Mouse (Mus musculus) limb, embryonic 11.5 days (tissue): Measurements from ENCODE around the gene Tnfrsf1a. TPM values are rescaled to one million over a fixed set of nuclear protein-coding genes. Genes with fewer than 3 reads are reported as not detected.

Experiments used
- ATAC-seq: fragments of 200-750 bp; cut with Nextera tagmentation; 2 replicates; pipeline ENCODE4 v1.8.0; 2017; ENCODE audit warnings: low read depth; ENCODE audit not compliant: insufficient number of reproducible peaks, low FRiP score, low TSS enrichment
- DNase-seq: peaks from one replicate; pipeline ENCODE4 v3.0.0-alpha.2; 2015; ENCODE audit warnings: low spot score
- H3K27ac ChIP-seq: fragments of 300-500 bp; sonication (generic); replicated peaks from 2 replicates; pipeline ENCODE4 v1.5.1; 2014; ENCODE audit warnings: low read depth, mild to moderate bottlenecking, low read length
- H3K27me3 ChIP-seq: fragments of 300-500 bp; sonication (generic); 2 replicates; pipeline ENCODE4 v1.6.1; 2014; ENCODE audit warnings: mild to moderate bottlenecking, low read length, mixed read lengths; ENCODE audit not compliant: control insufficient read depth, insufficient read depth
- H3K36me3 ChIP-seq: fragments of 300-500 bp; sonication (generic); 2 replicates; pipeline ENCODE4 v1.6.1; 2014; ENCODE audit warnings: mild to moderate bottlenecking, low read length, moderate library complexity, mixed read lengths; ENCODE audit not compliant: control insufficient read depth, insufficient read depth
- H3K4me1 ChIP-seq: fragments of 300-500 bp; sonication (generic); 2 replicates; pipeline ENCODE4 v1.6.1; 2014; ENCODE audit warnings: low read length, mixed read lengths; ENCODE audit not compliant: control insufficient read depth, insufficient read depth
- H3K4me2 ChIP-seq: fragments of 300-500 bp; sonication (generic); 2 replicates; pipeline ENCODE4 v1.6.1; 2014; ENCODE audit warnings: low read depth, mild to moderate bottlenecking, moderate library complexity; ENCODE audit not compliant: severe bottlenecking
- H3K4me3 ChIP-seq: fragments of 300-500 bp; sonication (generic); 2 replicates; pipeline ENCODE4 v1.5.1; 2014; ENCODE audit warnings: low read depth, low read length
- H3K9ac ChIP-seq: fragments of 300-500 bp; sonication (generic); 2 replicates; pipeline ENCODE4 v1.6.1; 2014; ENCODE audit warnings: mild to moderate bottlenecking, low read length
- H3K9me3 ChIP-seq: fragments of 300-500 bp; sonication (generic); 2 replicates; pipeline ENCODE4 v1.6.1; 2016; ENCODE audit warnings: low read length; ENCODE audit not compliant: control insufficient read depth
- WGBS: fragments of 180-500 bp; shearing (Covaris S2); extraction: QIAGEN DNeasy Blood & Tissue Kit; methylation state at CpG from one replicate; pipeline ENCODE4 v1.1.7; 2014; 5-methylcytosine and 5-hydroxymethylcytosine counted together
- polyA plus RNA-seq: library from polyadenylated mRNA; unstranded; fragments of >200 nt; fragmentation: Nextera tagmentation; extraction: Ambion mirVana; gene quantifications from 2 replicates; pipeline ENCODE4 v1.2.1, GENCODE M21; 2014

Gene Tnfrsf1a
- polyA plus RNA-seq, 1 experiment from 2014 or later: 45.4 TPM

GRCm38 (mm10) chr6:125318981-125319918 is 29.9 kb upstream of the Tnfrsf1a start:
- Histone ChIP-seq H3K27me3 (peaks cover 29% of the 10 kb centered on the region), H3K36me3 (no peaks in the 10 kb centered on the region), H3K4me2 (no peak overlapping the region), H3K4me1 (peaks cover 10% of the 10 kb centered on the region), H3K4me3 (no peak overlapping the region), H3K9me3 (no peaks in the 10 kb centered on the region), H3K9ac (no peak overlapping the region), H3K27ac (no peak overlapping the region)
- ATAC-seq: no peak
- DNase-seq: no peak
- WGBS: 71% methylated on average over 15 of the region's 15 CpGs

- H3K4me1 ChIP-seq: 0 out of 2 replicates have a peak, but pooled peaks cover 6% of the 10 kb centered on the region
- no peak overlapping the region for H3K4me3 ChIP-seq
- no peak overlapping the region for H3K9ac ChIP-seq
- H3K27me3 ChIP-seq: peaks cover 29% of the 10 kb centered on the region
- H3K4me2 ChIP-seq: no peak overlapping the region
- DNase-seq (no peak), ATAC-seq (no peak)
- no peak overlapping the region for H3K27ac ChIP-seq
- H3K36me3 ChIP-seq: no peaks in the 10 kb centered on the region
- H3K9me3 ChIP-seq: no peaks in the 10 kb centered on the region
These were observed 29.3 kb upstream of the Tnfrsf1a start for GRCm38 (mm10) chr6:125319919-125320296.

GRCm38 (mm10) chr6:125320323-125320722 is 28.8 kb upstream of the Tnfrsf1a start, which contains the start of gene Scnn1a:
Gene Scnn1a, plus strand, starts transcription at chr6:125320659.
- H3K27ac ChIP-seq: no peak within 1 kb of the TSS
- H3K27me3 ChIP-seq: peaks cover 29% of the 10 kb centered on the region
- DNase-seq: no peak
- H3K4me1 ChIP-seq: 0 out of 2 replicates have a peak, but pooled peaks cover 6% of the 10 kb centered on the region
- no peak for ATAC-seq
- H3K36me3 ChIP-seq: no peaks in the 10 kb centered on the region
- 60% methylated on average over 1 of the region's 1 CpGs for WGBS
- H3K9ac ChIP-seq: no peak within 1 kb of the TSS
- H3K4me3 ChIP-seq: no peak within 1 kb of the TSS
- H3K9me3 ChIP-seq: no peaks in the 10 kb centered on the region
- H3K4me2 ChIP-seq: no peak within 1 kb of the TSS

- no peak overlapping the region for H3K9ac ChIP-seq
- no peak overlapping the region for H3K4me3 ChIP-seq
- H3K27ac ChIP-seq: no peak overlapping the region
- H3K9me3 ChIP-seq: no peaks in the 10 kb centered on the region
- H3K4me2 ChIP-seq: no peak overlapping the region
- ATAC-seq (no peak), DNase-seq (no peak)
- peaks cover 29% of the 10 kb centered on the region for H3K27me3 ChIP-seq
- 0 out of 2 replicates have a peak, but pooled peaks cover 6% of the 10 kb centered on the region for H3K4me1 ChIP-seq
- H3K36me3 ChIP-seq: no peaks in the 10 kb centered on the region
- 6% methylated on average over 26 of the region's 26 CpGs for WGBS
These were observed 27.9 kb upstream of the Tnfrsf1a start for GRCm38 (mm10) chr6:125321114-125321855.

GRCm38 (mm10) chr6:125322794-125323193 is 26.4 kb upstream of the Tnfrsf1a start:
- WGBS: 66% methylated on average over 13 of the region's 13 CpGs
- no peak overlapping the region for H3K4me2 ChIP-seq
- peaks cover 29% of the 10 kb centered on the region for H3K27me3 ChIP-seq
- DNase-seq: no peak
- no peak overlapping the region for H3K9ac ChIP-seq
- H3K4me1 ChIP-seq: 0 out of 2 replicates have a peak, but pooled peaks cover 6% of the 10 kb centered on the region
- H3K9me3 ChIP-seq: no peaks in the 10 kb centered on the region
- no peak overlapping the region for H3K27ac ChIP-seq
- no peak for ATAC-seq
- H3K36me3 ChIP-seq: no peaks in the 10 kb centered on the region
- no peak overlapping the region for H3K4me3 ChIP-seq

- H3K4me3 ChIP-seq: no peak overlapping the region
- H3K27ac ChIP-seq: no peak overlapping the region
- WGBS: 59% methylated on average over 6 of the region's 6 CpGs
- 0 out of 2 replicates have a peak, but pooled peaks cover 6% of the 10 kb centered on the region for H3K4me1 ChIP-seq
- H3K9ac ChIP-seq: no peak overlapping the region
- H3K9me3 ChIP-seq: no peaks in the 10 kb centered on the region
- H3K36me3 ChIP-seq: no peaks in the 10 kb centered on the region
- no peak for DNase-seq
- ATAC-seq: no peak
- H3K27me3 ChIP-seq: peaks cover 29% of the 10 kb centered on the region
- no peak overlapping the region for H3K4me2 ChIP-seq
These were observed 25.6 kb upstream of the Tnfrsf1a start for GRCm38 (mm10) chr6:125323547-125323946.

- Histone ChIP-seq H3K27me3 (peaks cover 22% of the 10 kb centered on the region), H3K9me3 (no peaks in the 10 kb centered on the region), H3K4me3 (no peak overlapping the region), H3K36me3 (no peaks in the 10 kb centered on the region), H3K27ac (no peak overlapping the region), H3K9ac (no peak overlapping the region), H3K4me2 (no peak overlapping the region), H3K4me1 (0 out of 2 replicates have a peak, but pooled peaks cover 6% of the 10 kb centered on the region)
- ATAC-seq (no peak), DNase-seq (no peak)
- WGBS: 74% methylated on average over 6 of the region's 6 CpGs
These were observed 23.8 kb upstream of the Tnfrsf1a start for GRCm38 (mm10) chr6:125325337-125325736.

GRCm38 (mm10) chr6:125328243-125328642 is 20.9 kb upstream of the Tnfrsf1a start:
- peaks cover 3% of the 10 kb centered on the region; the same call in 1 of the 2 replicates for H3K4me1 ChIP-seq
- no peaks in the 10 kb centered on the region for H3K36me3 ChIP-seq
- H3K9me3 ChIP-seq: no peaks in the 10 kb centered on the region
- no peak overlapping the region for H3K4me3 ChIP-seq
- no peak overlapping the region for H3K4me2 ChIP-seq
- H3K27me3 ChIP-seq: no peaks in the 10 kb centered on the region
- no peak for DNase-seq
- ATAC-seq: no peak
- 82% methylated on average over 5 of the region's 5 CpGs for WGBS
- H3K27ac ChIP-seq: no peak overlapping the region
- no peak overlapping the region for H3K9ac ChIP-seq
